Mouse (Mus musculus) lung, postnatal 0 days (tissue): ENCODE data around the gene Usp24. TPM values are rescaled to one million over a fixed set of nuclear protein-coding genes. Genes with fewer than 3 reads are reported as not detected.

Source experiments
- ATAC-seq: fragments of 200-750 bp; cut with Nextera tagmentation; 2 replicates; pipeline ENCODE4 v1.8.0; 2017; ENCODE audit warnings: moderate library complexity
- DNase-seq: peaks from one replicate; pipeline ENCODE4 v3.0.0-alpha.2; 2016; ENCODE audit warnings: low spot score
- H3K27ac ChIP-seq: fragments of 300-500 bp; sonication (generic); 2 replicates; pipeline ENCODE4 v1.5.1; 2014; ENCODE audit warnings: antibody characterized with exemption, mild to moderate bottlenecking, low read length, mixed read lengths
- H3K27me3 ChIP-seq: fragments of 300-500 bp; sonication (generic); replicated peaks from 2 replicates; pipeline ENCODE4 v1.6.1; 2014; ENCODE audit warnings: low read length, mixed read lengths; ENCODE audit not compliant: insufficient read depth
- H3K36me3 ChIP-seq: fragments of 300-500 bp; sonication (generic); 2 replicates; pipeline ENCODE4 v1.6.1; 2014; ENCODE audit warnings: low read length, mixed read lengths; ENCODE audit not compliant: insufficient read depth
- H3K4me1 ChIP-seq: fragments of 300-500 bp; sonication (generic); 2 replicates; pipeline ENCODE4 v1.6.1; 2014; ENCODE audit warnings: antibody characterized with exemption, low read depth, low read length, mixed read lengths; ENCODE audit not compliant: insufficient read depth
- H3K4me2 ChIP-seq: fragments of 300-500 bp; sonication (generic); replicated peaks from 2 replicates; pipeline ENCODE4 v1.6.1; 2014; ENCODE audit warnings: low read depth, mild to moderate bottlenecking, low read length, moderate library complexity, mixed read lengths
- H3K4me3 ChIP-seq: fragments of 300-500 bp; sonication (generic); 2 replicates; pipeline ENCODE4 v1.5.1; 2014; ENCODE audit warnings: low read depth, low read length
- H3K9ac ChIP-seq: fragments of 300-500 bp; sonication (generic); replicated peaks from 2 replicates; pipeline ENCODE4 v1.6.1; 2014; ENCODE audit warnings: low read depth, mild to moderate bottlenecking
- H3K9me3 ChIP-seq: fragments of 300-500 bp; sonication (generic); 2 replicates; pipeline ENCODE4 v1.6.1; 2016; ENCODE audit warnings: low read length, mixed read lengths
- CTCF ChIP-seq: IDR thresholded peaks from 2 replicates; pipeline ENCODE4 v1.5.1; 2016; ENCODE audit warnings: antibody characterized with exemption, mild to moderate bottlenecking
- EP300 ChIP-seq: IDR thresholded peaks from 2 replicates; pipeline ENCODE4 v1.6.1; 2016; ENCODE audit warnings: antibody characterized with exemption, mild to moderate bottlenecking, control low read depth
- WGBS: fragments of 180-500 bp; shearing (Covaris S2); extraction: QIAGEN DNeasy Blood & Tissue Kit; methylation state at CpG from one replicate; pipeline ENCODE4 v1.1.7; 2014; 5-methylcytosine and 5-hydroxymethylcytosine counted together
- polyA plus RNA-seq: library from polyadenylated mRNA; unstranded; fragments of >200 nt; fragmentation: Nextera tagmentation; extraction: Ambion mirVana; gene quantifications from 2 replicates; pipeline ENCODE4 v1.2.1, GENCODE M21; 2015

Gene Usp24
- polyA plus RNA-seq, 1 experiment from 2014 or later = 6.3 TPM

- Histone ChIP-seq H3K9ac (peak overlapping the region; percentile 91), H3K9me3 (no peaks in the 10 kb centered on the region), H3K36me3 (no peaks in the 10 kb centered on the region), H3K27me3 (no peaks in the 10 kb centered on the region), H3K4me2 (peak overlapping the region; percentile 87), H3K4me3 (peak overlapping the region; percentile 95), H3K27ac (peak overlapping the region; percentile 90), H3K4me1 (peaks cover 10% of the 10 kb centered on the region; the same call in 1 of the 2 replicates)
- 3% methylated on average over 74 of the region's 81 CpGs for WGBS
- TF ChIP-seq EP300 (no peak), CTCF (no peak)
- peak; percentile 31 for DNase-seq
- ATAC-seq = peak; percentile 68
Measured at GRCm38 (mm10) chr4:106316351-106317178, 552 bp downstream of the Usp24 start.

- DNase-seq = peak; percentile 56
- Histone ChIP-seq H3K9ac (peak overlapping the region; percentile 91), H3K4me3 (peak overlapping the region; percentile 95), H3K9me3 (no peaks in the 10 kb centered on the region), H3K4me1 (peaks cover 10% of the 10 kb centered on the region; the same call in 1 of the 2 replicates), H3K27ac (peak overlapping the region; percentile 90), H3K27me3 (no peaks in the 10 kb centered on the region), H3K4me2 (peak overlapping the region; percentile 87), H3K36me3 (no peaks in the 10 kb centered on the region)
- TF ChIP-seq EP300 (no peak), CTCF (no peak)
- ATAC-seq = no peak
- WGBS = 15% methylated on average over 19 of the region's 19 CpGs
Measured at GRCm38 (mm10) chr4:106317179-106318055, 1.4 kb downstream of the Usp24 start.

- no peak for DNase-seq
Measured at GRCm38 (mm10) chr4:106318208-106318607, 2.2 kb downstream of the Usp24 start.

GRCm38 (mm10) chr4:106318976-106319375 lies 3.0 kb downstream of the Usp24 start:
- Histone ChIP-seq H3K4me1 (peaks cover 10% of the 10 kb centered on the region; the same call in 1 of the 2 replicates), H3K27me3 (no peaks in the 10 kb centered on the region), H3K4me2 (no peak overlapping the region), H3K9me3 (no peaks in the 10 kb centered on the region), H3K9ac (no peak overlapping the region), H3K27ac (no peak overlapping the region), H3K36me3 (no peaks in the 10 kb centered on the region), H3K4me3 (no peak overlapping the region)
- ATAC-seq (no peak), DNase-seq (no peak)
- TF ChIP-seq EP300 (no peak), CTCF (no peak)
- 87% methylated on average over 6 of the region's 6 CpGs for WGBS

More at GRCm38 (mm10) chr4:106318208-106318607, 2.2 kb downstream of the Usp24 start:
- no peak for ATAC-seq
- Histone ChIP-seq H3K9me3 (no peaks in the 10 kb centered on the region), H3K27ac (no peak overlapping the region), H3K9ac (no peak overlapping the region), H3K4me3 (0 out of 2 replicates have a peak overlapping the region, but pooled peaks have one; percentile 95), H3K4me2 (peak overlapping the region; percentile 87; the same call in 1 of the 2 replicates), H3K4me1 (peaks cover 10% of the 10 kb centered on the region; the same call in 1 of the 2 replicates), H3K27me3 (no peaks in the 10 kb centered on the region), H3K36me3 (no peaks in the 10 kb centered on the region)
- TF ChIP-seq EP300 = no peak
- TF ChIP-seq CTCF = no peak
- WGBS = 77% methylated on average over 4 of the region's 4 CpGs

GRCm38 (mm10) chr4:106322846-106323245 lies 6.8 kb downstream of the Usp24 start:
- Histone ChIP-seq H3K27me3 (no peaks in the 10 kb centered on the region), H3K9me3 (no peaks in the 10 kb centered on the region), H3K27ac (no peak overlapping the region), H3K36me3 (no peaks in the 10 kb centered on the region), H3K4me2 (no peak overlapping the region), H3K9ac (no peak overlapping the region), H3K4me1 (peaks cover 5% of the 10 kb centered on the region; the same call in 1 of the 2 replicates), H3K4me3 (no peak overlapping the region)
- TF ChIP-seq CTCF (no peak), EP300 (no peak)
- WGBS = 90% methylated on average over 10 of the region's 10 CpGs
- ATAC-seq (no peak), DNase-seq (no peak)

- Histone ChIP-seq H3K27me3 (no peaks in the 10 kb centered on the region), H3K9ac (no peak overlapping the region), H3K4me2 (no peak overlapping the region), H3K9me3 (no peaks in the 10 kb centered on the region), H3K4me3 (no peak overlapping the region), H3K27ac (no peak overlapping the region), H3K4me1 (peaks cover 3% of the 10 kb centered on the region; the same call in 1 of the 2 replicates), H3K36me3 (no peaks in the 10 kb centered on the region)
- 55% methylated on average over 2 of the region's 2 CpGs for WGBS
- TF ChIP-seq EP300 (no peak), CTCF (no peak)
- no peak for ATAC-seq
- no peak for DNase-seq
Measured at GRCm38 (mm10) chr4:106323318-106323717, 7.3 kb downstream of the Usp24 start.
